Mouse (Mus musculus) cerebellum, adult 11-12 months (tissue): Measurements from ENCODE around the gene Ankmy2.
"Not testable (repeated sequence)": the region's sequence is repeated elsewhere in the genome, so short reads cannot be mapped to it uniquely, and the experiment has no call there.

ENCODE experiments used
- DNase-seq: peaks from one replicate; pipeline ENCODE4 v3.0.0; 2022

Ankmy2 gene

DNA sequence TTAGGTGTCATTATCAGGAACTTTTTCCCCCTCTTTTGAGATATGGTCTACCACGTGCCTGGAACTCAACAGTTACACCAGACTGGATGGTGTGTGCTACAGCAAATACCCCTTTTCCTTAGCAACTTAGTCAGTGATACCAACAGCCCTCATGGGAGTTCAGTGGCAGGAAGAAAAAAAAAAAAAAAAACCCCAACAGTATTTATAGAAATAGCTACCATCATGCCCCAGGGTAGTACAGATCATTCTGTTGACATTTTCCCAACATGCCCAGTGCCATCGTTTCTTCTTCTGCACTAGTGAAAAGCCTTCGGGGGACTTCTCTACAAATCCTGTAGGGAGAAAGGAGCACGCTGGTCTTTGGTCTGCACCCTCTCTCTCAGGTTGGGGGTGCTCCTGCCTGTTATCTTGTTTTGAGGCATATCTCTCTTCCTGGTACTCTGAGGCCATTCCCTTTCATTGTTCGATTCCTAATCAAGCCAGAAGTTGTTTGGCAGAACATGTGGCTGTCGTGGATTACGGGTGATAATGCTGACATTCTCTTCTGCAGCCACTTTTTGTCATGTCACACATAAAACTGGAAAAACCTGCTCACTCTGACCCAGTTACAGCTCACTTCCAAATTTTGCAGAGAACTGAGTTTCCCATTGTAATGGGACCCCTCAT, 7.3 kb downstream of the Ankmy2 start:
- no peak for DNase-seq

- no peak for DNase-seq
Observed at GRCm38 (mm10) chr12:36165299-36165698, 8.4 kb downstream of the Ankmy2 start.

GRCm38 (mm10) chr12:36177227-36177626, 20.3 kb downstream of the Ankmy2 start:
- DNase-seq, result no peak

- DNase-seq, result no peak
Observed at GRCm38 (mm10) chr12:36182570-36182969, 25.7 kb downstream of the Ankmy2 start.

DNA sequence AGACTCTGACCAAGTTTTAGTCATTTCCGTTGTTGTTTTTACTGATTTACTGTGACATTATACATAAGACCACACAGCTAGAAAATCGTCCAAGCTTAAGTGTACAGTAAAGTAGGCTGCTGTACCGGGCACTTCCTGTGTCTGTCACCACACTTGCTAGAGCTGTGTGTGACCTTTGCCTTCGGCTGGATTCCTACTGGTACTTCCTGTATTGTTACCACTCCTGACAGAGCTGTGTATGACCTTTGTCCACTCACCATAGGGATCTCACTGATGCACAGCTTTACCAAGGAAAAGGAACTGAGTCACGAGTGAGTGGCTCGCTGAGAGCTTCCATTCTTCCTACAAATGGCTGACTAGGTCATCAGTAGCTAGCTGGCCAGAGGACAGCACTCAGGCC, 30.2 kb downstream of the Ankmy2 start:
- DNase-seq, result no peak

DNA sequence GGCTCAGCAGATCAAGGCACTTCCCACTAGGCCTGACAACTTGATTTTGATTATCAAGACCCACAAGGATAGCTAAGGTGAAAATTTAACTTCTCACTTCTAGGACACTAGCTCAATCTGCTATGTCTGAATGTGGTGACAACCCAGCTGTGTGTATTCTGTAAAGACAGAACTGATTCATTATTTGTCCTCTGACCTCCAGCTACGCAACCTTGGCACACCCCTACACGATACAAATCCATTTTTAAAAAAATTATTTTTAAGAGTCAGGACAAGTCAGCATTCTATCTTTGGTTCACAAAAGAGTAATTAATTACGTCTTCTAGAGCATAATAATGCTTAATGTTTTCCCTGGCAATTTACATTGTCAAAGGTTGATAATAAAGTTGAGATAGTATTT, 32.7 kb downstream of the Ankmy2 start:
- DNase-seq, result no peak

GRCm38 (mm10) chr12:36190343-36190742, 33.4 kb downstream of the Ankmy2 start:
- no peak for DNase-seq

- no peak for DNase-seq
Observed at GRCm38 (mm10) chr12:36194976-36195375, 38.1 kb downstream of the Ankmy2 start.

- DNase-seq, result not testable (repeated sequence)
Observed at GRCm38 (mm10) chr12:36205579-36206119, 48.7 kb downstream of the Ankmy2 start.

- peak; percentile 21 for DNase-seq
Observed at GRCm38 (mm10) chr12:36207072-36207799, 50.3 kb downstream of the Ankmy2 start.

GRCm38 (mm10) chr12:36207800-36208148, 50.9 kb downstream of the Ankmy2 start:
- DNase-seq, result no peak

GRCm38 (mm10) chr12:36208456-36208855, 51.5 kb downstream of the Ankmy2 start:
- no peak for DNase-seq

GRCm38 (mm10) chr12:36210096-36210495, 53.2 kb downstream of the Ankmy2 start:
- no peak for DNase-seq

- DNase-seq, result no peak
Observed at GRCm38 (mm10) chr12:36214389-36215148, 57.7 kb downstream of the Ankmy2 start.

GRCm38 (mm10) chr12:36215149-36215480, 58.2 kb downstream of the Ankmy2 start:
- no peak for DNase-seq

DNA sequence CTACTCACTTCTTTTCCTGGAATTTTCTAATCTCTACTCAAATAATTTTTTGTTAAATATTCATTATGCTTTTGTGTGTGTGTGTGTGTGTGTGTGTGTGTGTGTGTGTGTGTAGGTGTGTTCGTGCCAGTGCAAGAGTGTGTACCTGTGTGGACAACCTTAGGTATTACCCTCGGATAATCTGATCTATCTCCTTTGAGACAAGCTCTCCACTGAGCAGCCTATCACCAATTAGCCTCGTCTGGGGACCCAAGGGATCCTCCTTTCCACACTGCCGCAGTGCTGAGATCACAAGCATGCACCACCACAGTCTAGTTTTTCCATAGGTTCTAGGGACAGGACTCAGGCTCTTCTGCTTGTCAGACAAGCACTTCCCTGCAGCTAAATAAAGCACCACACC, 59.3 kb downstream of the Ankmy2 start:
- DNase-seq, result no peak

DNA sequence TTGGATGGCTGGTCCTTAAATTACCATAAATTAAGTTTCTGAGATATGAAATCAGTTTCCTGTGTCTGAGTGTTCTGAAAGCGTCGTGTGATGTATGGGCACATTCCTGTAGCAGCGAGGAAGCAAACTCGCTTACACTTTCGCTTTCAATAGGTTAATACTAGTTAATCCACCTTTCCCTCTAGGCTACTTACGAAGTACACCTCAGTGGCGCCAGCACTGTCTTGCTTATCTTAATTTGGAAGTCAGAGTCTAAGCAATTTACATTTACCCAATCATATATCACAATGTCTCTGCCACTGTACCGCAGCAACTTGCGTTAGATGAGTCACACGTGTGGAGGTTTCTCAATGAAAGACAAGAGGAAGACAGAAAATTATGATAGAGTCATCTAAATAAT, 60.0 kb downstream of the Ankmy2 start:
- DNase-seq, result no peak

DNA sequence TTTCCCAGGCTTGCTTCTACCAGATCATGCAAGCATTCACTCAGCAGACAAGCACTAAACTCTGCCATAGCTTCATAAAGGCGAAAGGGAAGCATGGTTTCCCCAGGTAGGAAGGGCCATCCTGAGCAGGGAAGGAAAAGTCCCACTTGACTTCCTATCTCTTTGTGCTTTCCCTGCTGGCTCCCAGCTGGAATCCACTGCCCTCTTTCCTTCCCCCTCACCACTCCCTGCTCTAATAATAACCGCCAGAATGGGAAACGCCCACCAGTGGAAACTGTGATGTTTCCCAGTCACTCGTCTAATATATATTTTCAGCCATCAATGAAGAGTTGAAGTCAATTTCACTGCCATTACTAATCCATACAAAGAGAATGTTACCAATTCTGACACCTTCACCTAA, 67.5 kb downstream of the Ankmy2 start:
- no peak for DNase-seq

DNA sequence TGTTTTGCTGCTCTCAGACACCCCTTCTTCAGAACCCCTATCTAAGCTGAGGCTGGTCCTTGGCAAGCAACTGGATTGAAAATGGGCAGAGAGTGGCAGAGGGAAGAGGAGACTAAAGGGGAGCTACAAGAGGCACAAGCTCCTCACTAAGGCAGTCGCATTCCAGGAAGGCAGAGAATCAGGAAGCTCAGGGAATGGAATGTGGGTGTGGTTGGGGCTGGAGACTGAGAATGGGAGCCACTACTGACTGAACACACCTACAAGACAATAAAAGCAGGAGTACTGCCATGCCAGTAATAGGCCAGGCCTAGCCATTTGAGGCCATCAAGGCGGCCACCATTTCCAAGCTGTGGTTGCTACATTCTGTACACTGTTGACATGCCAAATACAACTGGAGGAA, 74.5 kb downstream of the Ankmy2 start:
- DNase-seq, result no peak

- DNase-seq, result no peak
Observed at GRCm38 (mm10) chr12:36241171-36241570, 84.3 kb downstream of the Ankmy2 start.
